Mouse (Mus musculus): ENCODE results near the gene Adcy1.

Gene Adcy1

GRCm38 (mm10) chr11:7063001-7063584, at the start of gene Adcy1:
Adcy1 (plus strand) TSS chr11:7063489.
- peak; percentile 67 for DNase-seq

GRCm38 (mm10) chr11:7016907-7017306, 46.4 kb upstream of the Adcy1 start:
- DNase-seq, result peak; percentile 63

- no peak for DNase-seq
These were observed 45.2 kb upstream of the Adcy1 start for GRCm38 (mm10) chr11:7018078-7018477.

GRCm38 (mm10) chr11:7019006-7019525, 44.2 kb upstream of the Adcy1 start:
- peak; percentile 26 for DNase-seq

- DNase-seq, result no peak
These were observed 30.2 kb upstream of the Adcy1 start for GRCm38 (mm10) chr11:7033063-7033462.

GRCm38 (mm10) chr11:7039722-7040121, 23.6 kb upstream of the Adcy1 start:
- no peak for DNase-seq

- DNase-seq, result no peak
These were observed 22.5 kb upstream of the Adcy1 start for GRCm38 (mm10) chr11:7040801-7041200.

- DNase-seq, result no peak
These were observed 16.1 kb upstream of the Adcy1 start for GRCm38 (mm10) chr11:7047176-7047575.

GRCm38 (mm10) chr11:7047584-7047983, 15.7 kb upstream of the Adcy1 start:
- DNase-seq, result no peak

GRCm38 (mm10) chr11:7053710-7054109, 9.6 kb upstream of the Adcy1 start:
- no peak for DNase-seq

GRCm38 (mm10) chr11:7054662-7055265, 8.5 kb upstream of the Adcy1 start:
- DNase-seq, result no peak

GRCm38 (mm10) chr11:7055455-7056017, 7.8 kb upstream of the Adcy1 start:
- DNase-seq, result peak; percentile 65

- no peak for DNase-seq
These were observed 7.2 kb upstream of the Adcy1 start for GRCm38 (mm10) chr11:7056121-7056520.

GRCm38 (mm10) chr11:7057781-7058180, 5.5 kb upstream of the Adcy1 start:
- DNase-seq, result no peak

GRCm38 (mm10) chr11:7061961-7062360, 1.3 kb upstream of the Adcy1 start:
- no peak for DNase-seq

- DNase-seq, result no peak
These were observed 723 bp upstream of the Adcy1 start for GRCm38 (mm10) chr11:7062566-7062965.

GRCm38 (mm10) chr11:7063681-7064267, 485 bp downstream of the Adcy1 start:
- peak; percentile 64 for DNase-seq

GRCm38 (mm10) chr11:7064484-7065185, 1.3 kb downstream of the Adcy1 start:
- DNase-seq, result no peak

GRCm38 (mm10) chr11:7065388-7065787, 2.1 kb downstream of the Adcy1 start:
- no peak for DNase-seq

GRCm38 (mm10) chr11:7065876-7066275, 2.6 kb downstream of the Adcy1 start:
- no peak for DNase-seq

GRCm38 (mm10) chr11:7067263-7067662, 4.0 kb downstream of the Adcy1 start:
- no peak for DNase-seq

- DNase-seq, result no peak
These were observed 5.4 kb downstream of the Adcy1 start for GRCm38 (mm10) chr11:7068479-7069235.

- no peak for DNase-seq
These were observed 6.5 kb downstream of the Adcy1 start for GRCm38 (mm10) chr11:7069762-7070161.

Data from right cerebral cortex, postnatal 25 days (tissue).